Mouse (Mus musculus) bone marrow macrophage, adult 2 months (primary cell): ENCODE data around the gene Blm.

Source experiments
- CTCF ChIP-seq: IDR thresholded peaks from 2 replicates; pipeline ENCODE4 v1.5.1; 2012; ENCODE audit warnings: low read depth, mild to moderate bottlenecking, low read length, moderate library complexity
- POLR2A ChIP-seq: IDR thresholded peaks from 2 replicates; pipeline ENCODE4 v1.6.1; 2012; ENCODE audit warnings: mild to moderate bottlenecking, low read depth, low read length, borderline replicate concordance

GRCm38 (mm10) chr7:80414303-80414855 is 120.5 kb downstream of the Blm start:
- TF ChIP-seq CTCF (no peak), POLR2A (no peak)
